Mouse (Mus musculus): ENCODE results near the gene Col6a2. TPM values are rescaled to one million over a fixed set of nuclear protein-coding genes. Genes with fewer than 3 reads are reported as not detected.

Gene Col6a2
- polyA plus RNA-seq, 2 experiments from 2014 or later: not detected

- no peak for ATAC-seq
Measured at GRCm38 (mm10) chr10:76636026-76636425, 12.6 kb upstream of the Col6a2 start.

- no peak for ATAC-seq
Measured at GRCm38 (mm10) chr10:76634584-76634983, 11.2 kb upstream of the Col6a2 start.

GRCm38 (mm10) chr10:76634094-76634571 lies 10.7 kb upstream of the Col6a2 start:
- no peak for ATAC-seq

GRCm38 (mm10) chr10:76632630-76633029 lies 9.2 kb upstream of the Col6a2 start:
- no peak for ATAC-seq

- no peak for ATAC-seq
Measured at GRCm38 (mm10) chr10:76630657-76631056, 7.2 kb upstream of the Col6a2 start.

- no peak for ATAC-seq
Measured at GRCm38 (mm10) chr10:76627714-76628113, 4.3 kb upstream of the Col6a2 start.

- ATAC-seq: no peak
Measured at GRCm38 (mm10) chr10:76624903-76625302, 1.5 kb upstream of the Col6a2 start.

GRCm38 (mm10) chr10:76623734-76624133 lies 304 bp upstream of the Col6a2 start:
- no peak for ATAC-seq

- no peak for ATAC-seq
Measured at GRCm38 (mm10) chr10:76622411-76622810, 1.0 kb downstream of the Col6a2 start.

- ATAC-seq: no peak
Measured at GRCm38 (mm10) chr10:76612473-76612872, 11.0 kb downstream of the Col6a2 start.

GRCm38 (mm10) chr10:76602690-76603089 lies 20.7 kb downstream of the Col6a2 start:
- ATAC-seq: no peak

- ATAC-seq: no peak
Measured at GRCm38 (mm10) chr10:76596338-76596737, 27.1 kb downstream of the Col6a2 start.

- no peak for ATAC-seq
Measured at GRCm38 (mm10) chr10:76590197-76590596, 33.2 kb downstream of the Col6a2 start.

- ATAC-seq: no peak
Measured at GRCm38 (mm10) chr10:76586190-76586589, 37.2 kb downstream of the Col6a2 start.

GRCm38 (mm10) chr10:76584138-76584537 lies 39.3 kb downstream of the Col6a2 start:
- no peak for ATAC-seq

- no peak for ATAC-seq
Measured at GRCm38 (mm10) chr10:76576920-76577319, 46.5 kb downstream of the Col6a2 start.

- no peak for ATAC-seq
Measured at GRCm38 (mm10) chr10:76575374-76575773, 48.1 kb downstream of the Col6a2 start, which contains the start of gene Ftcd. Gene Ftcd (plus strand): TSS chr10:76575648.

- ATAC-seq: no peak
Measured at GRCm38 (mm10) chr10:76572151-76572550, 51.3 kb downstream of the Col6a2 start.

GRCm38 (mm10) chr10:76571070-76571469 lies 52.4 kb downstream of the Col6a2 start:
- no peak for ATAC-seq

GRCm38 (mm10) chr10:76569996-76570685 lies 53.3 kb downstream of the Col6a2 start:
- no peak for ATAC-seq

GRCm38 (mm10) chr10:76561972-76562371 lies 61.5 kb downstream of the Col6a2 start, which contains the start of gene Spatc1l:
Gene Spatc1l (plus strand): TSS chr10:76562272.
- no peak for ATAC-seq

GRCm38 (mm10) chr10:76554061-76554460 lies 69.4 kb downstream of the Col6a2 start:
- no peak for ATAC-seq

GRCm38 (mm10) chr10:76551556-76551955 lies 71.9 kb downstream of the Col6a2 start:
- ATAC-seq: no peak

GRCm38 (mm10) chr10:76550458-76550857 lies 73.0 kb downstream of the Col6a2 start:
- ATAC-seq: no peak

GRCm38 (mm10) chr10:76548218-76548617 lies 75.2 kb downstream of the Col6a2 start:
- ATAC-seq: no peak
